In genomic region chr2:58357068-58357413, GRCm38 (mm10) we compare ENCODE assay signal across 8 mouse cellular contexts. TPM values are rescaled to one million over a fixed set of nuclear protein-coding genes. Genes with fewer than 3 reads are reported as not detected.
DNase-seq lines count a peak whose midpoint lies in the region; ATAC-seq and TF ChIP-seq lines count a peak whose summit lies in the region.

No protein-coding gene starts in this region.

- H3K36me3 ChIP-seq in lung, embryonic 14.5 days (ENCODE audit: insufficient read depth), result no peaks in the 10 kb centered on the region
- no peaks in the 10 kb centered on the region for H3K36me3 ChIP-seq in forebrain, embryonic 11.5 days (ENCODE audit: control insufficient read depth, insufficient read depth, low read length)
- no peaks in the 10 kb centered on the region for H3K36me3 ChIP-seq in limb, embryonic 13.5 days
- no peaks in the 10 kb centered on the region for H3K36me3 ChIP-seq in neural tube, embryonic 14.5 days (ENCODE audit: control insufficient read depth, insufficient read depth, low read length)

- H3K27ac ChIP-seq in lung, embryonic 14.5 days (ENCODE audit: low read depth), result no peak overlapping the region
- H3K27ac ChIP-seq in forebrain, embryonic 11.5 days (ENCODE audit: low read depth, low read length), result no peak overlapping the region
- no peak overlapping the region for H3K27ac ChIP-seq in limb, embryonic 13.5 days
- H3K27ac ChIP-seq in neural tube, embryonic 14.5 days (ENCODE audit: low read depth, low read length), result no peak overlapping the region

- H3K27me3 ChIP-seq in lung, embryonic 14.5 days (ENCODE audit: insufficient read depth, low read length), result peaks cover 14% of the 10 kb centered on the region
- H3K27me3 ChIP-seq in forebrain, embryonic 11.5 days (ENCODE audit: control insufficient read depth, insufficient read depth, low read length), result peaks cover 12% of the 10 kb centered on the region
- peaks cover 45% of the 10 kb centered on the region for H3K27me3 ChIP-seq in limb, embryonic 13.5 days
- peaks cover 4% of the 10 kb centered on the region; the same call in 1 of the 2 replicates for H3K27me3 ChIP-seq in neural tube, embryonic 14.5 days (ENCODE audit: control insufficient read depth, insufficient read depth, low read length)

- no peaks in the 10 kb centered on the region for H3K9me3 ChIP-seq in lung, embryonic 14.5 days (ENCODE audit: low read depth, low read length)
- H3K9me3 ChIP-seq in forebrain, embryonic 11.5 days (ENCODE audit: control insufficient read depth, low read length), result no peaks in the 10 kb centered on the region
- no peaks in the 10 kb centered on the region for H3K9me3 ChIP-seq in limb, embryonic 13.5 days
- H3K9me3 ChIP-seq in neural tube, embryonic 14.5 days (ENCODE audit: control insufficient read depth, low read length), result no peaks in the 10 kb centered on the region

- H3K9ac ChIP-seq in lung, embryonic 14.5 days, result peak overlapping the region; percentile 34
- H3K9ac ChIP-seq in forebrain, embryonic 11.5 days (ENCODE audit: low read length), result no peak overlapping the region; the same call in 1 of the 2 replicates
- peak overlapping the region; percentile 66; the same call in 1 of the 2 replicates for H3K9ac ChIP-seq in limb, embryonic 13.5 days
- H3K9ac ChIP-seq in neural tube, embryonic 14.5 days (replicated peaks; ENCODE audit: low read depth, low read length), result peak overlapping the region; percentile 47; the same call in 1 of the 2 replicates

- H3K4me2 ChIP-seq in lung, embryonic 14.5 days, result peak overlapping the region; percentile 98
- peak overlapping the region; percentile 100 for H3K4me2 ChIP-seq in forebrain, embryonic 11.5 days (ENCODE audit: low read depth, low read length, severe bottlenecking)
- peak overlapping the region; percentile 100 for H3K4me2 ChIP-seq in limb, embryonic 13.5 days (replicated peaks)
- H3K4me2 ChIP-seq in neural tube, embryonic 14.5 days (ENCODE audit: low read depth, low read length), result peak overlapping the region; percentile 100

- no peak for TF ChIP-seq CTCF in lung, embryonic 14.5 days (IDR thresholded peaks at IDR 0.05; ENCODE audit: low read depth)

- 0% methylated on average over 7 of the region's 7 CpGs for WGBS in lung, embryonic 14.5 days
- WGBS in forebrain, embryonic 11.5 days, result 1% methylated on average over 7 of the region's 7 CpGs
- 2% methylated on average over 7 of the region's 7 CpGs for WGBS in limb, embryonic 13.5 days
- 2% methylated on average over 7 of the region's 7 CpGs for WGBS in neural tube, embryonic 14.5 days

- ATAC-seq in lung, embryonic 14.5 days (ENCODE audit: insufficient read depth), result peak; percentile 60
- peak; percentile 72 for ATAC-seq in forebrain, embryonic 11.5 days (replicated peaks; ENCODE audit: low FRiP score)
- 0 out of 2 replicates have a peak, but pooled peaks have one; percentile 46 for ATAC-seq in limb, embryonic 13.5 days (ENCODE audit: low FRiP score, low read depth)
- peak; percentile 64 for ATAC-seq in neural tube, embryonic 14.5 days (ENCODE audit: low read depth)

- H3K4me3 ChIP-seq in lung, embryonic 14.5 days (ENCODE audit: low read depth, low read length), result peak overlapping the region; percentile 53
- H3K4me3 ChIP-seq in forebrain, embryonic 11.5 days (ENCODE audit: low read depth, low read length), result peak overlapping the region; percentile 48
- H3K4me3 ChIP-seq in limb, embryonic 13.5 days, result peak overlapping the region; percentile 61
- H3K4me3 ChIP-seq in neural tube, embryonic 14.5 days (ENCODE audit: low read depth, low read length), result peak overlapping the region; percentile 50

- DNase-seq in adrenal gland, postnatal 10 days, result peak; percentile 24
- no peak for DNase-seq in adrenal gland, postnatal 4 days (ENCODE audit: low spot score in 2 of 2)
- DNase-seq in lung, embryonic 14.5 days, result no peak
- DNase-seq in lung, postnatal 4 days, result no peak
- peak; percentile 60 for DNase-seq in forebrain, embryonic 11.5 days (ENCODE audit: low spot score)
- no peak for DNase-seq in spleen, postnatal 10 days (ENCODE audit: low spot score in 2 of 2)

- H3K4me1 ChIP-seq in lung, embryonic 14.5 days (ENCODE audit: insufficient read depth), result 0 out of 2 replicates have a peak, but pooled peaks cover 6% of the 10 kb centered on the region
- peaks cover 6% of the 10 kb centered on the region; the same call in 1 of the 2 replicates for H3K4me1 ChIP-seq in forebrain, embryonic 11.5 days (replicated peaks; ENCODE audit: control insufficient read depth, insufficient read depth, low read length)
- peaks cover 13% of the 10 kb centered on the region for H3K4me1 ChIP-seq in limb, embryonic 13.5 days
- peaks cover 9% of the 10 kb centered on the region; the same call in 1 of the 2 replicates for H3K4me1 ChIP-seq in neural tube, embryonic 14.5 days (ENCODE audit: control insufficient read depth, insufficient read depth, low read length)

RNA-seq across cellular contexts. Expression of gene Acvr1c, which starts 0.7 kb away (rescaled TPM):
- 10 to 100 TPM; 36.1 to 36.2 TPM for total RNA-seq in adrenal gland, postnatal 10 days (2021)
- 10 to 100 TPM in 1 of 2 experiments, 1 to 10 TPM in 1; 9.3 to 11.3 TPM for total RNA-seq in adrenal gland, postnatal 4 days (2021)
- polyA plus RNA-seq in lung, embryonic 14.5 days (2014; fragmentation: Nextera tagmentation; extraction: Ambion mirVana), result 0.67 and 1.1 TPM in 2 replicates
- polyA plus RNA-seq in forebrain, embryonic 11.5 days (2014; fragmentation: Nextera tagmentation; extraction: Ambion mirVana), result 0.45 and 0.81 TPM in 2 replicates
- polyA plus RNA-seq in limb, embryonic 13.5 days (2015; fragmentation: Nextera tagmentation; extraction: Ambion mirVana), result 0.10 and 0.20 TPM in 2 replicates
- polyA plus RNA-seq in neural tube, embryonic 14.5 days (2014; fragmentation: Nextera tagmentation; extraction: Ambion mirVana), result 0.37 and 0.39 TPM in 2 replicates

Comparison
In these comparisons a context has a peak if more than half of its experiments do, and no peak if none do; other contexts are left out.
1. DNase-seq: peak in adrenal gland, postnatal 10 days (single experiment) and forebrain, embryonic 11.5 days (single experiment); none in adrenal gland, postnatal 4 days (0 of 2), lung, embryonic 14.5 days (single experiment), lung, postnatal 4 days (0 of 2) and spleen, postnatal 10 days (0 of 2).
2. Peak in every context shown above with its lines, with median percentiles within 50 percentile points of each other: ATAC-seq, H3K4me2 ChIP-seq and H3K4me3 ChIP-seq.